Mouse (Mus musculus): Measurements from ENCODE around the gene Klf5. TPM values are rescaled to one million over a fixed set of nuclear protein-coding genes. Genes with fewer than 3 reads are reported as not detected.

Klf5 gene
- 52.0 TPM for polyA plus RNA-seq (2012; fragmentation: generic; extraction: Trizol)

- H3K27me3 ChIP-seq (ENCODE audit: control insufficient read depth, insufficient read depth, insufficient read length) = no peaks in the 10 kb centered on the region
- peak within 1 kb of the TSS; percentile 53 for H3K4me3 ChIP-seq
- H3ac ChIP-seq (ENCODE audit: control insufficient read depth, insufficient read length) = peak within 1 kb of the TSS; percentile 95
- peaks cover 10% of the 10 kb centered on the region for H3K36me3 ChIP-seq (ENCODE audit: control insufficient read depth, insufficient read depth)
- peak; percentile 82 for TF ChIP-seq POLR2AphosphoS2 (IDR thresholded peaks at IDR 0.05; ENCODE audit: insufficient read length, low read depth)
- TF ChIP-seq POLR2A (IDR thresholded peaks at IDR 0.05; ENCODE audit: insufficient read length, low read depth) = peak; percentile 86
- no peak for TF ChIP-seq TCF12 (IDR thresholded peaks at IDR 0.05; ENCODE audit: insufficient read depth, poor library complexity, severe bottlenecking)
- TF ChIP-seq USF1 (IDR thresholded peaks at IDR 0.05; ENCODE audit: low read depth) = no peak
- peak in 1 of 3 experiments; percentile 27 for TF ChIP-seq MYOD1 (IDR thresholded peaks at IDR 0.05; ENCODE audit: control insufficient read depth in 1 of 3, insufficient read length in 2 of 3, low read depth in 2 of 3)
- no peak for TF ChIP-seq SRF (IDR thresholded peaks at IDR 0.05; ENCODE audit: control insufficient read depth, insufficient read length, low read depth)
- TF ChIP-seq MAX (IDR thresholded peaks at IDR 0.05; ENCODE audit: low read depth) = no peak
- H3K79me2 ChIP-seq (ENCODE audit: control insufficient read depth, insufficient read depth) = peaks cover 43% of the 10 kb centered on the region
- peak within 1 kb of the TSS; percentile 84 for H3K4me2 ChIP-seq (ENCODE audit: low read depth)
Measured at GRCm38 (mm10) chr14:99298385-99299021, at the start of gene Klf5. Gene Klf5 (plus strand): TSS chr14:99298691.

- no peak overlapping the region for H3K4me2 ChIP-seq (ENCODE audit: low read depth)
- no peak overlapping the region for H3K4me3 ChIP-seq
- TF ChIP-seq SRF (IDR thresholded peaks at IDR 0.05; ENCODE audit: control insufficient read depth, insufficient read length, low read depth) (no peak), TCF12 (IDR thresholded peaks at IDR 0.05; ENCODE audit: insufficient read depth, poor library complexity, severe bottlenecking) (no peak), REST (IDR thresholded peaks at IDR 0.05; ENCODE audit: insufficient read depth, insufficient read length) (no peak), E2F4 (IDR thresholded peaks at IDR 0.05; ENCODE audit: insufficient read depth) (no peak), POLR2A (IDR thresholded peaks at IDR 0.05; ENCODE audit: insufficient read length, low read depth) (no peak), CEBPB (IDR thresholded peaks at IDR 0.05; ENCODE audit: insufficient read depth, poor library complexity, severe bottlenecking) (no peak), MYOG (IDR thresholded peaks at IDR 0.05; ENCODE audit: control insufficient read depth in 1 of 3, insufficient read depth in 1 of 3, insufficient read length in 2 of 3, low read depth in 2 of 3) (no peak), MYOD1 (IDR thresholded peaks at IDR 0.05; ENCODE audit: control insufficient read depth in 1 of 3, insufficient read length in 2 of 3, low read depth in 2 of 3) (no peak), TCF3 (IDR thresholded peaks at IDR 0.05; ENCODE audit: insufficient read length, low read depth) (no peak), POLR2AphosphoS2 (IDR thresholded peaks at IDR 0.05; ENCODE audit: insufficient read length, low read depth) (no peak), USF1 (IDR thresholded peaks at IDR 0.05; ENCODE audit: low read depth) (no peak), MAX (IDR thresholded peaks at IDR 0.05; ENCODE audit: low read depth) (no peak)
- no peak overlapping the region for H3ac ChIP-seq (ENCODE audit: control insufficient read depth, insufficient read length)
- no peaks in the 10 kb centered on the region for H3K79me2 ChIP-seq (ENCODE audit: control insufficient read depth, insufficient read depth)
- H3K27me3 ChIP-seq (ENCODE audit: control insufficient read depth, insufficient read depth, insufficient read length) = no peaks in the 10 kb centered on the region
- no peaks in the 10 kb centered on the region for H3K36me3 ChIP-seq (ENCODE audit: control insufficient read depth, insufficient read depth)
Measured at GRCm38 (mm10) chr14:99262026-99262425, 36.5 kb upstream of the Klf5 start.

DNA sequence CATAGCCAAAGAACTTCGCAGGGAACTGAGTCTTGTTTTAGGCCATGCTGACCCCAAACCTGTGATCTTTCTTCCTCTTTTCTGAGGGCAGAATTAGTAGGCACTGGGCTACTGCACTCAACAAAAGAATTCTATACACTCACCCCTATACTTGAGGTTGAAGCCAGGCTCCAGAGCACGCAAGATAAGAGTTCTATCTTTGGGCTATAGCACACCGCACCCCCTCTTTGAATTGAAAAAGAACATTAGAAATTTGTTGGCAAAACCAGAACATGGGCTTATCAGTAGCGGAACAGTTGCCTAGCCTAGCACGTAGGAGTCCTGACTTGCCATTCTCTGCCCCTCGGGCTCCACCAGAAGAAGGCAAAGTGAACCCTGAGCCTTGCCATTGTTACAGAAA is 34.7 kb upstream of the Klf5 start:
- Histone ChIP-seq H3ac (ENCODE audit: control insufficient read depth, insufficient read length) (no peak overlapping the region), H3K79me2 (ENCODE audit: control insufficient read depth, insufficient read depth) (no peaks in the 10 kb centered on the region), H3K36me3 (ENCODE audit: control insufficient read depth, insufficient read depth) (no peaks in the 10 kb centered on the region), H3K4me3 (no peak overlapping the region), H3K4me2 (ENCODE audit: low read depth) (no peak overlapping the region), H3K27me3 (ENCODE audit: control insufficient read depth, insufficient read depth, insufficient read length) (no peaks in the 10 kb centered on the region)
- TF ChIP-seq POLR2AphosphoS2 (IDR thresholded peaks at IDR 0.05; ENCODE audit: insufficient read length, low read depth) (no peak), POLR2A (IDR thresholded peaks at IDR 0.05; ENCODE audit: insufficient read length, low read depth) (no peak), TCF3 (IDR thresholded peaks at IDR 0.05; ENCODE audit: insufficient read length, low read depth) (no peak), MYOD1 (IDR thresholded peaks at IDR 0.05; ENCODE audit: control insufficient read depth in 1 of 3, insufficient read length in 2 of 3, low read depth in 2 of 3) (no peak), USF1 (IDR thresholded peaks at IDR 0.05; ENCODE audit: low read depth) (no peak), REST (IDR thresholded peaks at IDR 0.05; ENCODE audit: insufficient read depth, insufficient read length) (no peak), CEBPB (IDR thresholded peaks at IDR 0.05; ENCODE audit: insufficient read depth, poor library complexity, severe bottlenecking) (no peak)

- Histone ChIP-seq H3K4me2 (ENCODE audit: low read depth) (no peak overlapping the region), H3K27me3 (ENCODE audit: control insufficient read depth, insufficient read depth, insufficient read length) (no peaks in the 10 kb centered on the region), H3ac (ENCODE audit: control insufficient read depth, insufficient read length) (no peak overlapping the region), H3K36me3 (ENCODE audit: control insufficient read depth, insufficient read depth) (no peaks in the 10 kb centered on the region), H3K79me2 (ENCODE audit: control insufficient read depth, insufficient read depth) (no peaks in the 10 kb centered on the region), H3K4me3 (no peak overlapping the region)
- TF ChIP-seq MYOD1 (IDR thresholded peaks at IDR 0.05; ENCODE audit: control insufficient read depth in 1 of 3, insufficient read length in 2 of 3, low read depth in 2 of 3) (no peak), POLR2AphosphoS2 (IDR thresholded peaks at IDR 0.05; ENCODE audit: insufficient read length, low read depth) (no peak)
Measured at GRCm38 (mm10) chr14:99265791-99266190, 32.7 kb upstream of the Klf5 start.

GRCm38 (mm10) chr14:99266749-99267148 is 31.7 kb upstream of the Klf5 start:
- no peaks in the 10 kb centered on the region for H3K36me3 ChIP-seq (ENCODE audit: control insufficient read depth, insufficient read depth)
- no peak overlapping the region for H3K4me3 ChIP-seq
- H3K79me2 ChIP-seq (ENCODE audit: control insufficient read depth, insufficient read depth) = no peaks in the 10 kb centered on the region
- H3ac ChIP-seq (ENCODE audit: control insufficient read depth, insufficient read length) = no peak overlapping the region
- TF ChIP-seq TCF12 (IDR thresholded peaks at IDR 0.05; ENCODE audit: insufficient read depth, poor library complexity, severe bottlenecking) = no peak
- TF ChIP-seq POLR2A (IDR thresholded peaks at IDR 0.05; ENCODE audit: insufficient read length, low read depth) = no peak
- no peak for TF ChIP-seq POLR2AphosphoS2 (IDR thresholded peaks at IDR 0.05; ENCODE audit: insufficient read length, low read depth)
- TF ChIP-seq E2F4 (IDR thresholded peaks at IDR 0.05; ENCODE audit: insufficient read depth) = no peak
- TF ChIP-seq USF1 (IDR thresholded peaks at IDR 0.05; ENCODE audit: low read depth) = no peak
- TF ChIP-seq SRF (IDR thresholded peaks at IDR 0.05; ENCODE audit: control insufficient read depth, insufficient read length, low read depth) = no peak
- no peak for TF ChIP-seq MYOG (IDR thresholded peaks at IDR 0.05; ENCODE audit: control insufficient read depth in 1 of 3, insufficient read depth in 1 of 3, insufficient read length in 2 of 3, low read depth in 2 of 3)
- no peak for TF ChIP-seq CEBPB (IDR thresholded peaks at IDR 0.05; ENCODE audit: insufficient read depth, poor library complexity, severe bottlenecking)
- no peak for TF ChIP-seq MAX (IDR thresholded peaks at IDR 0.05; ENCODE audit: low read depth)
- no peak for TF ChIP-seq MYOD1 (IDR thresholded peaks at IDR 0.05; ENCODE audit: control insufficient read depth in 1 of 3, insufficient read length in 2 of 3, low read depth in 2 of 3)
- no peak overlapping the region for H3K4me2 ChIP-seq (ENCODE audit: low read depth)
- no peaks in the 10 kb centered on the region for H3K27me3 ChIP-seq (ENCODE audit: control insufficient read depth, insufficient read depth, insufficient read length)
